Mouse (Mus musculus): Measurements from ENCODE around the gene Slc5a3. TPM values are rescaled to one million over a fixed set of nuclear protein-coding genes. Genes with fewer than 3 reads are reported as not detected.

Slc5a3 gene
- polyA plus RNA-seq, 1 experiment from 2014 or later: 0.85 TPM

GRCm38 (mm10) chr16:92062832-92063231 is 4.7 kb downstream of the Slc5a3 start:
- peaks cover 7% of the 10 kb centered on the region; the same call in 1 of the 2 replicates for H3K36me3 ChIP-seq (replicated peaks)
- H3K4me1 ChIP-seq (replicated peaks): peaks cover 11% of the 10 kb centered on the region
- no peak overlapping the region for H3K9ac ChIP-seq
- peaks cover 10% of the 10 kb centered on the region; the same call in 1 of the 2 replicates for H3K27me3 ChIP-seq
- WGBS (ENCODE audit: insufficient replicate concordance): 89% methylated on average over 1 of the region's 1 CpGs
- H3K4me2 ChIP-seq: no peak overlapping the region
- no peak overlapping the region for H3K27ac ChIP-seq (replicated peaks)
- no peaks in the 10 kb centered on the region for H3K9me3 ChIP-seq (replicated peaks)
- ATAC-seq (ENCODE audit: insufficient read depth): no peak
- H3K4me3 ChIP-seq (replicated peaks): no peak overlapping the region

- H3K27me3 ChIP-seq: no peaks in the 10 kb centered on the region
- WGBS (ENCODE audit: insufficient replicate concordance): 46% methylated on average over 2 of the region's 2 CpGs
- no peak overlapping the region for H3K27ac ChIP-seq (replicated peaks)
- no peak overlapping the region for H3K4me3 ChIP-seq (replicated peaks)
- H3K9me3 ChIP-seq (replicated peaks): no peaks in the 10 kb centered on the region
- H3K9ac ChIP-seq: no peak overlapping the region
- peaks cover 11% of the 10 kb centered on the region for H3K36me3 ChIP-seq (replicated peaks)
- ATAC-seq (ENCODE audit: insufficient read depth): no peak
- H3K4me2 ChIP-seq: no peak overlapping the region
- no peaks in the 10 kb centered on the region for H3K4me1 ChIP-seq (replicated peaks)
These were observed 6.7 kb downstream of the Slc5a3 start for GRCm38 (mm10) chr16:92064801-92065200.

GRCm38 (mm10) chr16:92070338-92070737 is 12.2 kb downstream of the Slc5a3 start:
- WGBS (ENCODE audit: insufficient replicate concordance): 74% methylated on average over 8 of the region's 8 CpGs
- Histone ChIP-seq H3K27ac (replicated peaks) (no peak overlapping the region), H3K4me1 (replicated peaks) (no peaks in the 10 kb centered on the region), H3K4me2 (no peak overlapping the region), H3K4me3 (replicated peaks) (no peak overlapping the region), H3K9me3 (replicated peaks) (no peaks in the 10 kb centered on the region), H3K9ac (no peak overlapping the region), H3K27me3 (no peaks in the 10 kb centered on the region), H3K36me3 (replicated peaks) (peaks cover 19% of the 10 kb centered on the region)
- ATAC-seq (ENCODE audit: insufficient read depth): no peak

GRCm38 (mm10) chr16:92076797-92077196 is 18.7 kb downstream of the Slc5a3 start:
- no peaks in the 10 kb centered on the region for H3K9me3 ChIP-seq (replicated peaks)
- no peaks in the 10 kb centered on the region for H3K4me1 ChIP-seq (replicated peaks)
- ATAC-seq (ENCODE audit: insufficient read depth): no peak
- H3K4me3 ChIP-seq (replicated peaks): no peak overlapping the region
- no peak overlapping the region for H3K4me2 ChIP-seq
- no peak overlapping the region for H3K27ac ChIP-seq (replicated peaks)
- H3K27me3 ChIP-seq: no peaks in the 10 kb centered on the region
- H3K36me3 ChIP-seq (replicated peaks): peaks cover 18% of the 10 kb centered on the region; the same call in 1 of the 2 replicates
- 79% methylated on average over 8 of the region's 8 CpGs for WGBS (ENCODE audit: insufficient replicate concordance)
- no peak overlapping the region for H3K9ac ChIP-seq

- Histone ChIP-seq H3K4me2 (no peak overlapping the region), H3K36me3 (replicated peaks) (0 out of 2 replicates have a peak, but pooled peaks cover 5% of the 10 kb centered on the region), H3K27me3 (no peaks in the 10 kb centered on the region), H3K4me1 (replicated peaks) (no peaks in the 10 kb centered on the region), H3K9me3 (replicated peaks) (no peaks in the 10 kb centered on the region), H3K4me3 (replicated peaks) (no peak overlapping the region), H3K27ac (replicated peaks) (no peak overlapping the region), H3K9ac (no peak overlapping the region)
- 70% methylated on average over 10 of the region's 10 CpGs for WGBS (ENCODE audit: insufficient replicate concordance)
- no peak for ATAC-seq (ENCODE audit: insufficient read depth)
These were observed 25.8 kb downstream of the Slc5a3 start for GRCm38 (mm10) chr16:92083771-92084453.

- Histone ChIP-seq H3K4me1 (replicated peaks) (0 out of 2 replicates have a peak, but pooled peaks cover 3% of the 10 kb centered on the region), H3K36me3 (replicated peaks) (no peaks in the 10 kb centered on the region), H3K4me3 (replicated peaks) (no peak overlapping the region), H3K27me3 (no peaks in the 10 kb centered on the region), H3K9me3 (replicated peaks) (no peaks in the 10 kb centered on the region), H3K27ac (replicated peaks) (no peak overlapping the region), H3K9ac (no peak overlapping the region), H3K4me2 (no peak overlapping the region)
- WGBS (ENCODE audit: insufficient replicate concordance): 40% methylated on average over 3 of the region's 3 CpGs
- ATAC-seq (ENCODE audit: insufficient read depth): no peak
These were observed 31.1 kb downstream of the Slc5a3 start for GRCm38 (mm10) chr16:92089225-92089624.

GRCm38 (mm10) chr16:92091876-92092275 is 33.8 kb downstream of the Slc5a3 start:
- no peak overlapping the region for H3K27ac ChIP-seq (replicated peaks)
- 0 out of 2 replicates have a peak, but pooled peaks cover 3% of the 10 kb centered on the region for H3K4me1 ChIP-seq (replicated peaks)
- H3K36me3 ChIP-seq (replicated peaks): no peaks in the 10 kb centered on the region
- no peak overlapping the region for H3K4me2 ChIP-seq
- no peak overlapping the region for H3K9ac ChIP-seq
- WGBS (ENCODE audit: insufficient replicate concordance): 74% methylated on average over 5 of the region's 5 CpGs
- ATAC-seq (ENCODE audit: insufficient read depth): no peak
- H3K4me3 ChIP-seq (replicated peaks): no peak overlapping the region
- no peaks in the 10 kb centered on the region for H3K27me3 ChIP-seq
- no peaks in the 10 kb centered on the region for H3K9me3 ChIP-seq (replicated peaks)

- H3K36me3 ChIP-seq (replicated peaks): no peaks in the 10 kb centered on the region
- no peak overlapping the region for H3K9ac ChIP-seq
- no peaks in the 10 kb centered on the region for H3K9me3 ChIP-seq (replicated peaks)
- H3K27ac ChIP-seq (replicated peaks): no peak overlapping the region
- no peaks in the 10 kb centered on the region; the same call in 1 of the 2 replicates for H3K4me1 ChIP-seq (replicated peaks)
- H3K4me3 ChIP-seq (replicated peaks): no peak overlapping the region
- H3K27me3 ChIP-seq: no peaks in the 10 kb centered on the region
- 66% methylated on average over 10 of the region's 10 CpGs for WGBS (ENCODE audit: insufficient replicate concordance)
- H3K4me2 ChIP-seq: no peak overlapping the region
- ATAC-seq (ENCODE audit: insufficient read depth): no peak
These were observed 40.4 kb downstream of the Slc5a3 start for GRCm38 (mm10) chr16:92098351-92099051.

- no peak for ATAC-seq (ENCODE audit: insufficient read depth)
- Histone ChIP-seq H3K27ac (replicated peaks) (no peak overlapping the region), H3K9me3 (replicated peaks) (no peaks in the 10 kb centered on the region), H3K27me3 (no peaks in the 10 kb centered on the region), H3K9ac (no peak overlapping the region), H3K4me3 (replicated peaks) (no peak overlapping the region), H3K4me2 (no peak overlapping the region), H3K36me3 (replicated peaks) (no peaks in the 10 kb centered on the region), H3K4me1 (replicated peaks) (no peaks in the 10 kb centered on the region; the same call in 1 of the 2 replicates)
- WGBS (ENCODE audit: insufficient replicate concordance): 80% methylated on average over 16 of the region's 16 CpGs
These were observed 41.5 kb downstream of the Slc5a3 start for GRCm38 (mm10) chr16:92099598-92099997.

- Histone ChIP-seq H3K9ac (no peak overlapping the region), H3K9me3 (replicated peaks) (no peaks in the 10 kb centered on the region), H3K4me1 (replicated peaks) (no peaks in the 10 kb centered on the region; the same call in 1 of the 2 replicates), H3K4me2 (no peak overlapping the region), H3K36me3 (replicated peaks) (no peaks in the 10 kb centered on the region), H3K27me3 (no peaks in the 10 kb centered on the region), H3K4me3 (replicated peaks) (no peak overlapping the region), H3K27ac (replicated peaks) (no peak overlapping the region)
- no peak for ATAC-seq (ENCODE audit: insufficient read depth)
- WGBS (ENCODE audit: insufficient replicate concordance): 78% methylated on average over 4 of the region's 4 CpGs
These were observed 42.0 kb downstream of the Slc5a3 start for GRCm38 (mm10) chr16:92100111-92100510.

GRCm38 (mm10) chr16:92102115-92102514 is 44.0 kb downstream of the Slc5a3 start:
- 74% methylated on average over 5 of the region's 5 CpGs for WGBS (ENCODE audit: insufficient replicate concordance)
- no peaks in the 10 kb centered on the region for H3K27me3 ChIP-seq
- no peak overlapping the region for H3K4me2 ChIP-seq
- no peaks in the 10 kb centered on the region; the same call in 1 of the 2 replicates for H3K4me1 ChIP-seq (replicated peaks)
- no peak overlapping the region for H3K9ac ChIP-seq
- H3K9me3 ChIP-seq (replicated peaks): no peaks in the 10 kb centered on the region
- H3K27ac ChIP-seq (replicated peaks): no peak overlapping the region
- H3K36me3 ChIP-seq (replicated peaks): no peaks in the 10 kb centered on the region
- H3K4me3 ChIP-seq (replicated peaks): no peak overlapping the region
- no peak for ATAC-seq (ENCODE audit: insufficient read depth)
